Mouse (Mus musculus) kidney, adult 2 months (tissue): ENCODE results near the gene Wdr59.

Experiments
- CTCF ChIP-seq: fragments of 200-500 bp; conservative IDR thresholded peaks from 2 replicates; pipeline ENCODE4 v1.5.1; 2011; ENCODE audit warnings: low read depth, mild to moderate bottlenecking, control low read depth, low read length, moderate library complexity, mixed read lengths; ENCODE audit not compliant: insufficient read depth, insufficient read length
- POLR2A ChIP-seq: fragments of 200-500 bp; IDR thresholded peaks from one replicate; pipeline ENCODE4 v1.6.1; 2011; ENCODE audit warnings: low read depth, low read length, control low read depth

DNA sequence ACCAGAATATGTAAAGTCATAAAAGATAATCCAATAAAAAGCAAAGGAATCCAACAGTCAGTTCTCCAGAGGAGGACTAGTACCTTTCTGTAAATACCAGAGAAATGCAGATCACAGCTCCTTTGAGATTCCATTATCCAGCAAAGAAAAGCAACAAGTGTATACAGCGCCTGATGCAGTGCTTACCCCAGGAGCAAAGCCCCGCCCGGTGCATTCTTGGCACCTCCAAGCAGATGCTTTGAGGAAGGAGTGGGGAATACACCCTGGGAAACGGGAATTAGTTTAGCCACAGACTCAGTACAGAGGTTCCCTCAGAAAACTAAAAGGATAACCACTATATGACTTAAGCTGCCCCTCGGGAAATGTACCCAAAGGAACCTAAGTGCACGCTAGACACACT, 26.3 kb upstream of the Wdr59 start:
- TF ChIP-seq CTCF, result no peak
- TF ChIP-seq POLR2A, result no peak
